Mouse (Mus musculus) cerebellum, adult 8-10 months (tissue): ENCODE measurements around the gene Fgd6.

Source experiments
- DNase-seq: peaks from one replicate; pipeline ENCODE4 v3.0.0; 2022

Gene Fgd6

GRCm38 (mm10) chr10:94047024-94047423 lies 11.2 kb downstream of the Fgd6 start:
- no peak for DNase-seq

- no peak for DNase-seq
These were observed 12.2 kb downstream of the Fgd6 start for GRCm38 (mm10) chr10:94047845-94048559.

GRCm38 (mm10) chr10:94049121-94049520 lies 13.3 kb downstream of the Fgd6 start:
- DNase-seq = no peak

- no peak for DNase-seq
These were observed 14.9 kb downstream of the Fgd6 start for GRCm38 (mm10) chr10:94050736-94051135.

GRCm38 (mm10) chr10:94056487-94056886 lies 20.7 kb downstream of the Fgd6 start:
- DNase-seq = no peak

- no peak for DNase-seq
These were observed 23.8 kb downstream of the Fgd6 start for GRCm38 (mm10) chr10:94059618-94060055.

GRCm38 (mm10) chr10:94060190-94060589 lies 24.4 kb downstream of the Fgd6 start:
- DNase-seq = no peak

- DNase-seq = no peak
These were observed 26.6 kb downstream of the Fgd6 start for GRCm38 (mm10) chr10:94062357-94062756.

GRCm38 (mm10) chr10:94066896-94067295 lies 31.1 kb downstream of the Fgd6 start:
- no peak for DNase-seq

- DNase-seq = peak; percentile 23
These were observed 32.9 kb downstream of the Fgd6 start for GRCm38 (mm10) chr10:94068701-94069100.

- no peak for DNase-seq
These were observed 35.8 kb downstream of the Fgd6 start for GRCm38 (mm10) chr10:94071641-94072040.

- DNase-seq = no peak
These were observed 36.6 kb downstream of the Fgd6 start for GRCm38 (mm10) chr10:94072261-94072915.

GRCm38 (mm10) chr10:94072916-94073465 lies 37.2 kb downstream of the Fgd6 start:
- DNase-seq = no peak

GRCm38 (mm10) chr10:94076966-94077825 lies 41.4 kb downstream of the Fgd6 start:
- no peak for DNase-seq

GRCm38 (mm10) chr10:94080740-94081139 lies 44.9 kb downstream of the Fgd6 start:
- DNase-seq = no peak

GRCm38 (mm10) chr10:94082040-94082734 lies 46.4 kb downstream of the Fgd6 start:
- DNase-seq = no peak

GRCm38 (mm10) chr10:94086315-94086714 lies 50.5 kb downstream of the Fgd6 start:
- no peak for DNase-seq

- DNase-seq = no peak
These were observed 51.7 kb downstream of the Fgd6 start for GRCm38 (mm10) chr10:94087367-94088077.

- no peak for DNase-seq
These were observed 54.2 kb downstream of the Fgd6 start for GRCm38 (mm10) chr10:94090032-94090431.

- DNase-seq = no peak
These were observed 57.7 kb downstream of the Fgd6 start for GRCm38 (mm10) chr10:94093534-94093933.

- no peak for DNase-seq
These were observed 60.1 kb downstream of the Fgd6 start for GRCm38 (mm10) chr10:94095743-94096465.
